Mouse (Mus musculus) forebrain, embryonic 10.5 days (tissue): ENCODE data around the gene Ftl1. TPM values are rescaled to one million over a fixed set of nuclear protein-coding genes. Genes with fewer than 3 reads are reported as not detected.

Source experiments
- DNase-seq: peaks from one replicate; pipeline ENCODE4 v3.0.0-alpha.2; 2017; ENCODE audit warnings: low spot score; ENCODE audit errors: extremely low spot score
- H3K27ac ChIP-seq: fragments of 300-500 bp; sonication (generic); 2 replicates; pipeline ENCODE4 v1.5.1; 2016; ENCODE audit warnings: mild to moderate bottlenecking
- H3K27me3 ChIP-seq: fragments of 300-500 bp; sonication (generic); 2 replicates; pipeline ENCODE4 v1.6.1; 2016; ENCODE audit warnings: mild to moderate bottlenecking; ENCODE audit not compliant: poor library complexity, severe bottlenecking
- H3K36me3 ChIP-seq: fragments of 300-500 bp; sonication (generic); replicated peaks from 2 replicates; pipeline ENCODE4 v1.6.1; 2016; ENCODE audit warnings: mild to moderate bottlenecking, moderate library complexity
- H3K4me1 ChIP-seq: fragments of 300-500 bp; sonication (generic); 2 replicates; pipeline ENCODE4 v1.6.1; 2016
- H3K4me3 ChIP-seq: fragments of 300-500 bp; sonication (generic); 2 replicates; pipeline ENCODE4 v1.5.1; 2016; ENCODE audit warnings: mild to moderate bottlenecking, moderate library complexity
- H3K9me3 ChIP-seq: fragments of 300-500 bp; sonication (generic); 2 replicates; pipeline ENCODE4 v1.6.1; 2016; ENCODE audit warnings: mild to moderate bottlenecking, moderate library complexity
- WGBS: fragments of 180-500 bp; shearing (Covaris S2); methylation state at CpG from one replicate; pipeline ENCODE4 v1.1.7; 2016; 5-methylcytosine and 5-hydroxymethylcytosine counted together
- microRNA-seq: library from miRNA; unstranded; fragments of <30 nt; microRNA quantifications from one replicate; pipeline ENCODE4, GENCODE M21; 2017
- polyA plus RNA-seq: library from polyadenylated mRNA; unstranded; fragments of >200 nt; fragmentation: Nextera tagmentation; extraction: Ambion mirVana; gene quantifications from 2 replicates; pipeline ENCODE4 v1.2.1, GENCODE M21; 2016

The Ftl1 gene
- polyA plus RNA-seq, 1 experiment from 2014 or later, result 5,277 TPM

- Histone ChIP-seq H3K27ac (peak overlapping the region; percentile 4; the same call in 1 of the 2 replicates), H3K4me3 (peak overlapping the region; percentile 55), H3K36me3 (no peaks in the 10 kb centered on the region), H3K27me3 (peaks cover 100% of the 10 kb centered on the region), H3K9me3 (no peaks in the 10 kb centered on the region), H3K4me1 (peaks cover 39% of the 10 kb centered on the region)
- no peak for DNase-seq
- 2% methylated on average over 27 of the region's 27 CpGs for WGBS
Measured at GRCm38 (mm10) chr7:45413864-45414739, 45.6 kb downstream of the Ftl1 start.

GRCm38 (mm10) chr7:45413113-45413863 is 46.4 kb downstream of the Ftl1 start, which contains the start of gene Ntf5:
Gene Ntf5 (plus strand): TSS chr7:45413695.
- no peak for DNase-seq
- no peaks in the 10 kb centered on the region for H3K36me3 ChIP-seq
- H3K27ac ChIP-seq, result peak within 1 kb of the TSS; percentile 4
- 4% methylated on average over 45 of the region's 45 CpGs for WGBS
- H3K9me3 ChIP-seq, result no peaks in the 10 kb centered on the region
- peak within 1 kb of the TSS; percentile 55 for H3K4me3 ChIP-seq
- peaks cover 36% of the 10 kb centered on the region for H3K4me1 ChIP-seq
- peaks cover 100% of the 10 kb centered on the region for H3K27me3 ChIP-seq

GRCm38 (mm10) chr7:45412421-45412820 is 47.3 kb downstream of the Ftl1 start:
- H3K36me3 ChIP-seq, result no peaks in the 10 kb centered on the region
- H3K4me3 ChIP-seq, result no peak overlapping the region
- DNase-seq, result no peak
- 96% methylated on average over 2 of the region's 2 CpGs for WGBS
- H3K4me1 ChIP-seq, result peaks cover 28% of the 10 kb centered on the region
- peaks cover 100% of the 10 kb centered on the region for H3K27me3 ChIP-seq
- no peaks in the 10 kb centered on the region for H3K9me3 ChIP-seq
- no peak overlapping the region for H3K27ac ChIP-seq

GRCm38 (mm10) chr7:45409497-45410163 is 50.1 kb downstream of the Ftl1 start:
- H3K36me3 ChIP-seq, result no peaks in the 10 kb centered on the region
- peaks cover 36% of the 10 kb centered on the region for H3K4me1 ChIP-seq
- no peak overlapping the region for H3K4me3 ChIP-seq
- H3K9me3 ChIP-seq, result no peaks in the 10 kb centered on the region
- H3K27ac ChIP-seq, result no peak overlapping the region
- no peak for DNase-seq
- WGBS, result 91% methylated on average over 8 of the region's 8 CpGs
- peaks cover 98% of the 10 kb centered on the region for H3K27me3 ChIP-seq

- no peak for DNase-seq
- no peaks in the 10 kb centered on the region for H3K9me3 ChIP-seq
- peaks cover 30% of the 10 kb centered on the region for H3K4me1 ChIP-seq
- peaks cover 91% of the 10 kb centered on the region for H3K27me3 ChIP-seq
- no peak overlapping the region for H3K27ac ChIP-seq
- WGBS, result 89% methylated on average over 17 of the region's 17 CpGs
- H3K36me3 ChIP-seq, result no peaks in the 10 kb centered on the region
- H3K4me3 ChIP-seq, result no peak overlapping the region
Measured at GRCm38 (mm10) chr7:45408949-45409348, 50.7 kb downstream of the Ftl1 start.

- Histone ChIP-seq H3K9me3 (no peaks in the 10 kb centered on the region), H3K4me1 (peaks cover 24% of the 10 kb centered on the region)
Measured at GRCm38 (mm10) chr7:45408351-45408750, 51.3 kb downstream of the Ftl1 start.

More at GRCm38 (mm10) chr7:45408351-45408750, 51.3 kb downstream of the Ftl1 start:
- no peak overlapping the region for H3K4me3 ChIP-seq
- 72% methylated on average over 7 of the region's 7 CpGs for WGBS
- no peaks in the 10 kb centered on the region for H3K36me3 ChIP-seq
- DNase-seq, result no peak
- peaks cover 85% of the 10 kb centered on the region for H3K27me3 ChIP-seq
- no peak overlapping the region for H3K27ac ChIP-seq

Small RNAs within 50 kb of the gene (microRNA-seq; reads per million reads assigned to microRNA genes)
- gene Gm22133, result not detected

Other genes starting within 250 kb of the Ftl1 start
- gene Dkkl1, start 247.7 kb downstream of the Ftl1 start, polyA plus RNA-seq, result 1.0 TPM in 2 replicates
- 337 and 380 TPM in 2 replicates for gene Tead2, start 244.1 kb downstream of the Ftl1 start, polyA plus RNA-seq
- gene Cd37, start 220.8 kb downstream of the Ftl1 start, polyA plus RNA-seq, result 1.1 TPM in 2 replicates
- gene Slc6a16, start 218.8 kb downstream of the Ftl1 start, polyA plus RNA-seq, result not detected in 2 replicates
- not detected in 2 replicates for gene Slc6a21, start 182.4 kb downstream of the Ftl1 start, polyA plus RNA-seq
- gene Trpm4, start 126.1 kb downstream of the Ftl1 start, polyA plus RNA-seq, result 8.3 and 8.9 TPM in 2 replicates
- 0.31 and 0.42 TPM in 2 replicates for gene Hrc, start 124.6 kb downstream of the Ftl1 start, polyA plus RNA-seq
- 6.0 and 8.9 TPM in 2 replicates for gene Ppfia3, start 92.9 kb downstream of the Ftl1 start, polyA plus RNA-seq
- 0.47 and 0.81 TPM in 2 replicates for gene Lin7b, start 89.3 kb downstream of the Ftl1 start, polyA plus RNA-seq
- 295 TPM in 2 replicates for gene Snrnp70, start 64.1 kb downstream of the Ftl1 start, polyA plus RNA-seq
- gene Kcna7, start 54.2 kb downstream of the Ftl1 start, polyA plus RNA-seq, result not detected in 2 replicates
- 0.46 and 0.87 TPM in 2 replicates for gene Ntf5, start 46.2 kb downstream of the Ftl1 start, polyA plus RNA-seq
- gene Lhb, start 39.1 kb downstream of the Ftl1 start, polyA plus RNA-seq, result not detected in 2 replicates
- gene Gys1, start 25.0 kb downstream of the Ftl1 start, polyA plus RNA-seq, result 39.0 and 41.6 TPM in 2 replicates
- 235 and 237 TPM in 2 replicates for gene Ruvbl2, start 21.8 kb downstream of the Ftl1 start, polyA plus RNA-seq
- gene Bax, start 7.0 kb upstream of the Ftl1 start, polyA plus RNA-seq, result 247 and 254 TPM in 2 replicates
- 0.12 and 0.20 TPM in 2 replicates for gene Tulp2, start 22.0 kb upstream of the Ftl1 start, polyA plus RNA-seq
- gene Gm45808, start 26.9 kb upstream of the Ftl1 start, polyA plus RNA-seq, result not detected in 2 replicates
- gene Dhdh, start 28.9 kb upstream of the Ftl1 start, polyA plus RNA-seq, result 6.4 and 7.2 TPM in 2 replicates
- gene Nucb1, start 50.5 kb upstream of the Ftl1 start, polyA plus RNA-seq, result 99.3 and 106 TPM in 2 replicates
- gene Ppp1r15a, start 66.4 kb upstream of the Ftl1 start, polyA plus RNA-seq, result 16.4 and 17.7 TPM in 2 replicates
- gene Plekha4, start 66.4 kb upstream of the Ftl1 start, polyA plus RNA-seq, result 1.1 and 1.2 TPM in 2 replicates
- 0.39 and 0.63 TPM in 2 replicates for gene Hsd17b14, start 95.0 kb upstream of the Ftl1 start, polyA plus RNA-seq
- gene Bcat2, start 110.3 kb upstream of the Ftl1 start, polyA plus RNA-seq, result 38.2 and 39.1 TPM in 2 replicates
- not detected in 2 replicates for gene Fgf21, start 155.6 kb upstream of the Ftl1 start, polyA plus RNA-seq
- gene Fut1, start 157.4 kb upstream of the Ftl1 start, polyA plus RNA-seq, result 0.07 TPM in 1 of 2 replicates, not detected in the other
- 0.25 TPM in 1 of 2 replicates, not detected in the other for gene Izumo1, start 161.9 kb upstream of the Ftl1 start, polyA plus RNA-seq
- 4.5 and 4.7 TPM in 2 replicates for gene Rasip1, start 167.6 kb upstream of the Ftl1 start, polyA plus RNA-seq
- gene Mamstr, start 180.1 kb upstream of the Ftl1 start, polyA plus RNA-seq, result 1.7 and 3.1 TPM in 2 replicates
- gene Fut2, start 206.5 kb upstream of the Ftl1 start, polyA plus RNA-seq, result 0.12 TPM in 2 replicates
- 0.38 and 0.63 TPM in 2 replicates for gene Ntn5, start 224.1 kb upstream of the Ftl1 start, polyA plus RNA-seq
- 0.78 and 1.1 TPM in 2 replicates for gene Sec1, start 234.5 kb upstream of the Ftl1 start, polyA plus RNA-seq
- 2.5 and 3.2 TPM in 2 replicates for gene Car11, start 240.0 kb upstream of the Ftl1 start, polyA plus RNA-seq
- gene Dbp, start 245.2 kb upstream of the Ftl1 start, polyA plus RNA-seq, result 2.6 and 2.7 TPM in 2 replicates